Mouse (Mus musculus) liver, adult 2 months (tissue): ENCODE results near the gene Mrps23.

Source experiments
- CTCF ChIP-seq: fragments of 200-500 bp; IDR thresholded peaks from 2 replicates; pipeline ENCODE4 v1.5.1; 2011; ENCODE audit warnings: low read depth, low read length, control low read depth
- POLR2A ChIP-seq: fragments of 200-500 bp; IDR thresholded peaks from 2 replicates; pipeline ENCODE4 v1.6.1; 2011; ENCODE audit warnings: low read length, control low read depth; ENCODE audit not compliant: insufficient read depth; ENCODE audit errors: extremely low read depth

- TF ChIP-seq POLR2A (no peak), CTCF (no peak)
Measured at GRCm38 (mm10) chr11:88234789-88235188, 30.6 kb downstream of the Mrps23 start.
